8 mouse cellular contexts compared by ENCODE assay signal in genomic region chr8:121359131-121359981, GRCm38 (mm10).
DNase-seq lines count a peak whose midpoint lies in the region; ATAC-seq lines count a peak whose summit lies in the region.

No protein-coding gene starts in this region.

- 11% methylated on average over 20 of the region's 20 CpGs for WGBS in heart, embryonic 11.5 days (ENCODE audit: insufficient replicate concordance)
- WGBS in hindbrain, embryonic 15.5 days, result 27% methylated on average over 20 of the region's 20 CpGs
- 26% methylated on average over 20 of the region's 20 CpGs for WGBS in midbrain, embryonic 11.5 days

- 0 out of 2 replicates have a peak overlapping the region, but pooled peaks have one; percentile 5 for H3K9ac ChIP-seq in heart, embryonic 11.5 days (ENCODE audit: low read depth, low read length)
- H3K9ac ChIP-seq in hindbrain, embryonic 15.5 days, result no peak overlapping the region
- H3K9ac ChIP-seq in midbrain, embryonic 11.5 days (ENCODE audit: low read length), result no peak overlapping the region

- no peak overlapping the region for H3K4me3 ChIP-seq in heart, embryonic 11.5 days (ENCODE audit: low read depth, low read length)
- no peak overlapping the region for H3K4me3 ChIP-seq in hindbrain, embryonic 15.5 days
- H3K4me3 ChIP-seq in midbrain, embryonic 11.5 days (ENCODE audit: low read depth, low read length), result no peak overlapping the region

- peak overlapping the region; percentile 46; the same call in 1 of the 2 replicates for H3K27ac ChIP-seq in heart, embryonic 11.5 days (ENCODE audit: low read depth, low read length)
- H3K27ac ChIP-seq in hindbrain, embryonic 15.5 days (replicated peaks), result peak overlapping the region; percentile 30; the same call in 1 of the 2 replicates
- no peak overlapping the region; the same call in 1 of the 2 replicates for H3K27ac ChIP-seq in midbrain, embryonic 11.5 days (ENCODE audit: low read depth, low read length)

- peaks cover 37% of the 10 kb centered on the region for H3K4me1 ChIP-seq in heart, embryonic 11.5 days (ENCODE audit: control insufficient read depth, insufficient read depth, low read length)
- H3K4me1 ChIP-seq in hindbrain, embryonic 15.5 days (replicated peaks), result peaks cover 16% of the 10 kb centered on the region
- no peaks in the 10 kb centered on the region for H3K4me1 ChIP-seq in midbrain, embryonic 11.5 days (ENCODE audit: control insufficient read depth, insufficient read depth, low read length)

- peak overlapping the region; percentile 31 for H3K4me2 ChIP-seq in heart, embryonic 11.5 days
- H3K4me2 ChIP-seq in hindbrain, embryonic 15.5 days, result no peak overlapping the region
- H3K4me2 ChIP-seq in midbrain, embryonic 11.5 days, result no peak overlapping the region

- intact Hi-C loops in gastrocnemius, postnatal 14 days (cut with DNase I; ENCODE audit: low total_unique reads), result no loop called here
- intact Hi-C loops in left cerebral cortex, postnatal 4 days (cut with DNase I), result no loop called here

- no peaks in the 10 kb centered on the region for H3K36me3 ChIP-seq in heart, embryonic 11.5 days (ENCODE audit: control insufficient read depth, insufficient read depth, low read length)
- H3K36me3 ChIP-seq in hindbrain, embryonic 15.5 days, result no peaks in the 10 kb centered on the region
- no peaks in the 10 kb centered on the region for H3K36me3 ChIP-seq in midbrain, embryonic 11.5 days (ENCODE audit: control insufficient read depth, insufficient read depth, low read length)

- ATAC-seq in heart, embryonic 11.5 days (replicated peaks; ENCODE audit: insufficient number of reproducible peaks, low FRiP score, low TSS enrichment), result 0 out of 2 replicates have a peak, but pooled peaks have one; percentile 18
- ATAC-seq in common myeloid progenitor, adult 5-6 weeks (replicated peaks; ENCODE audit: low read depth, poor library complexity, severe bottlenecking), result peak; percentile 36; the same call in 1 of the 2 replicates
- ATAC-seq in hindbrain, embryonic 15.5 days (ENCODE audit: low FRiP score, low read depth), result peak; percentile 59; the same call in 1 of the 2 replicates
- ATAC-seq in midbrain, embryonic 11.5 days (ENCODE audit: low FRiP score), result no peak

- DNase-seq in heart, postnatal 4 days, result no peak
- DNase-seq in midbrain, embryonic 11.5 days (ENCODE audit: low spot score, missing footprints), result peak; percentile 86
- DNase-seq in frontal cortex, postnatal 25 days (ENCODE audit: low spot score in 2 of 2), result no peak
- no peak for DNase-seq in gastrocnemius, postnatal 14 days
- DNase-seq in left cerebral cortex, postnatal 4 days, result no peak

- peaks cover 1% of the 10 kb centered on the region; the same call in 1 of the 2 replicates for H3K27me3 ChIP-seq in heart, embryonic 11.5 days (ENCODE audit: control insufficient read depth, insufficient read depth, low read length)
- no peaks in the 10 kb centered on the region for H3K27me3 ChIP-seq in hindbrain, embryonic 15.5 days
- H3K27me3 ChIP-seq in midbrain, embryonic 11.5 days (ENCODE audit: control insufficient read depth, insufficient read depth, low read length), result no peaks in the 10 kb centered on the region

- no peaks in the 10 kb centered on the region for H3K9me3 ChIP-seq in heart, embryonic 11.5 days (replicated peaks; ENCODE audit: control insufficient read depth, low read length)
- H3K9me3 ChIP-seq in hindbrain, embryonic 15.5 days, result no peaks in the 10 kb centered on the region
- no peaks in the 10 kb centered on the region for H3K9me3 ChIP-seq in midbrain, embryonic 11.5 days (ENCODE audit: control insufficient read depth, low read length)
